Mouse (Mus musculus): Measurements from ENCODE around the gene Phldb1.

DNA sequence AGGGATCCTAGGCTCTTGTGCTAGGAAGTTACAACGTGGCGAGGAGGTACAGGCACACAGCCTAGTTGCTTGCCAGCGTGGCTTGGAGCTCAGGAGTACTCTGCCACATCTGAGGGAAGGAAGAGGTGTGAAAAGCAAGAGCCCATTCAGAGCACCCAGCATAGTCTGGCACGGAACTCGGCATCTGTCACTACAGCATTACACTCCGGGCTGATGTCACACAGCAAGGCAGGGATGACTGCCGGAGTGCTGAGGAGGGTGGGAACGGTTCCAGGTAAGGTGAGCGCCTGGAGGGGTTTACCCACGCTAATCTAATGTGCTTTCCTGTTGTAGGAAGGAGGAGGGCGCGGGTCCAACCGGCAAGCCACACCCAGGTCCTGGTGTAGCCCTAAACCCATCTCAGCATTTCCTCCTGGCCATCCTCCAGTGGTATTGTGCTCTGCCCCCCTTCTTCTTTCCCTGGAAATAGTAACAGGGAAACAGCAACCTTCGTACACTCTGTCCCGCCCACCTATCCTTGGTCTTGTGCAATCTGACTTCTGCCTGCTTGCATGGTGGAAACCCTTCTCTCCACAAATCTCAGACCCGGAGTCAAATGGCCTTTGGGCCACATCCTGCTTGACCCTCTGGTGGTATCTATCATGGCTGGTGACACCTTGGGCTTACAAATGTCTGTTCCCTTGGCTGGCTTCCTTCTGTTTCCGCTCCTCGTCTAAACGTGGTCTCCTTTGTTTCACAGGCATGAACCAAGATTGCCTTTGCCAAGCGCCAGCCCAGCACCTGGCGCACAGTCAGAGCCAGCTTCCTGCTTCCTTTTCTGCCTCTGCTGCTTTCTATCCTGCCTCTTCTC, 43.1 kb downstream of the Phldb1 start:
- TF ChIP-seq E2F4 (IDR thresholded peaks at IDR 0.05; ENCODE audit: borderline replicate concordance, low read depth, low read length) (no peak), ZNF384 (IDR thresholded peaks at IDR 0.05; ENCODE audit: low read depth, low read length) (no peak)
